Mouse (Mus musculus) myocyte (in vitro differentiated cells): Measurements from ENCODE around the gene Fhad1.

Experiments
- CEBPB ChIP-seq: IDR thresholded peaks from 2 replicates; pipeline ENCODE4 v1.6.1; 2011; ENCODE audit warnings: mild to moderate bottlenecking, moderate library complexity; ENCODE audit not compliant: poor library complexity, insufficient read depth, severe bottlenecking
- E2F4 ChIP-seq: IDR thresholded peaks from one replicate; pipeline ENCODE4 v1.6.1; 2011; ENCODE audit warnings: mild to moderate bottlenecking, control low read depth, moderate library complexity; ENCODE audit not compliant: insufficient read depth
- MYOD1 ChIP-seq, 3 experiments: IDR thresholded peaks; one replicate each; pipeline ENCODE4 v1.6.1; 2011; ENCODE audit warnings: control low read depth in 2 of 3, low read depth in 2 of 3, mild to moderate bottlenecking in 2 of 3, moderate library complexity in 1 of 3; ENCODE audit not compliant: insufficient read length in 2 of 3, control insufficient read depth in 1 of 3
- POLR2A ChIP-seq: IDR thresholded peaks from one replicate; pipeline ENCODE4 v1.6.1; 2011; ENCODE audit warnings: low read depth, mild to moderate bottlenecking, control low read depth, moderate library complexity; ENCODE audit not compliant: insufficient read length
- TCF12 ChIP-seq: IDR thresholded peaks from one replicate; pipeline ENCODE4 v1.6.1; 2011; ENCODE audit warnings: mild to moderate bottlenecking, control low read depth; ENCODE audit not compliant: poor library complexity, insufficient read depth, severe bottlenecking
- USF1 ChIP-seq: IDR thresholded peaks from one replicate; pipeline ENCODE4 v1.6.1; 2011; ENCODE audit warnings: low read depth, mild to moderate bottlenecking, control low read depth, moderate library complexity

DNA sequence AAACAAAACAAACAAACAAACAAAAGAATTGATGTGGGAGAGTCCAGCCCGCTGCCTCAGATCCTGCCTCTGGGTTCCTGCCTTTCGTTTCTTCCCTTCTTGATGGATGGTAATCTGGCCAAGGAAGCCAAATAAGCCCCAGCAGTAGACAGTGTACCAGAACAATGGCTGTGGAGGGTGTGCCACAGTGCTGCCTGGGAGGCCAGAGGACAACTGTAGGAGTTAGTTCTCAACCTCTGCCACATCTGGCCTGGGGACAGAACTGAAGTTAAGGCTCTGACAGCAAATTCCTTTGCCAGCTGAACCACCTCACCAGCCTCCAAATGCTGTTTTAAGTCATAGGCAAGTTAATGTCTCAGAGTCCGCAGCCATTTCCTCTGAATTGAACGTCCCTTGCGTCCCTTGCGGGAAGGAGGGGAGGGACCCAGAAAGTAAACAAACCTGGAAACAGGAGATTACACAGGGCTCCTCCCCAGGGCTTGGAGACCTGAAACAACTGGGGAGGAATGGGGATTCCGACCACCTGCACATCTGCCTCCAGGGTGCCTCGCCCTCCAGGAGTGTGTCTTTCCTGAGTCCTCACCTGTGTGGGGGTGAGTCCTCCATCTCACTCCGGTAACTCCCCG is 133.5 kb downstream of the Fhad1 start:
- TF ChIP-seq POLR2A: no peak
- TF ChIP-seq CEBPB: no peak
- no peak for TF ChIP-seq E2F4
- no peak for TF ChIP-seq TCF12
- TF ChIP-seq MYOD1 (IDR thresholded peaks at IDR 0.05; ENCODE audit: control insufficient read depth in 1 of 3, insufficient read length in 2 of 3, low read depth in 2 of 3): no peak
- no peak for TF ChIP-seq USF1
